Mouse (Mus musculus) embryo, embryonic 11.5 days (tissue): ENCODE data around the gene Ripk3.
A peak's percentile ranks its signal among the peaks of the same experiment; 100 is the strongest.

Experiments used
- DNase-seq: peaks from one replicate; pipeline ENCODE4 v3.0.0-alpha.2; 2012; ENCODE audit warnings: low read depth, low spot score

The Ripk3 gene

GRCm38 (mm10) chr14:55795380-55796163, 6.9 kb upstream of the Ripk3 start:
- no peak for DNase-seq

- DNase-seq: no peak
Observed at GRCm38 (mm10) chr14:55793946-55794345, 5.3 kb upstream of the Ripk3 start.

- DNase-seq: no peak
Observed at GRCm38 (mm10) chr14:55793461-55793860, 4.8 kb upstream of the Ripk3 start.

GRCm38 (mm10) chr14:55787731-55788130, 934 bp downstream of the Ripk3 start:
- DNase-seq: no peak

- DNase-seq: no peak
Observed at GRCm38 (mm10) chr14:55785195-55785594, 3.5 kb downstream of the Ripk3 start.

GRCm38 (mm10) chr14:55783958-55784235, 4.8 kb downstream of the Ripk3 start, which contains the start of gene Adcy4:
Gene Adcy4 (minus strand): TSS chr14:55784095.
- no peak for DNase-seq

- no peak for DNase-seq
Observed at GRCm38 (mm10) chr14:55783171-55783957, 5.3 kb downstream of the Ripk3 start.

GRCm38 (mm10) chr14:55782361-55782960, 6.2 kb downstream of the Ripk3 start:
- no peak for DNase-seq

- peak; percentile 69 for DNase-seq
Observed at GRCm38 (mm10) chr14:55781310-55781709, 7.4 kb downstream of the Ripk3 start.

GRCm38 (mm10) chr14:55780736-55781135, 7.9 kb downstream of the Ripk3 start:
- no peak for DNase-seq

- DNase-seq: no peak
Observed at GRCm38 (mm10) chr14:55779656-55780055, 9.0 kb downstream of the Ripk3 start.

GRCm38 (mm10) chr14:55778686-55779085, 10.0 kb downstream of the Ripk3 start:
- DNase-seq: no peak

GRCm38 (mm10) chr14:55777806-55778205, 10.9 kb downstream of the Ripk3 start:
- no peak for DNase-seq

- no peak for DNase-seq
Observed at GRCm38 (mm10) chr14:55777176-55777575, 11.5 kb downstream of the Ripk3 start.

- DNase-seq: no peak
Observed at GRCm38 (mm10) chr14:55776711-55777110, 12.0 kb downstream of the Ripk3 start.

- no peak for DNase-seq
Observed at GRCm38 (mm10) chr14:55769087-55769703, 19.5 kb downstream of the Ripk3 start.

- no peak for DNase-seq
Observed at GRCm38 (mm10) chr14:55768555-55768954, 20.1 kb downstream of the Ripk3 start.

- no peak for DNase-seq
Observed at GRCm38 (mm10) chr14:55767519-55768414, 20.9 kb downstream of the Ripk3 start.

GRCm38 (mm10) chr14:55765696-55766095, 23.0 kb downstream of the Ripk3 start, which contains the start of gene Ltb4r1:
Gene Ltb4r1 (plus strand): TSS chr14:55765962.
- no peak for DNase-seq

GRCm38 (mm10) chr14:55763166-55763565, 25.5 kb downstream of the Ripk3 start:
- no peak for DNase-seq
